Mouse (Mus musculus) testis, adult 2 months (tissue): ENCODE measurements around the gene Mrps24.

Experiments
- CTCF ChIP-seq: fragments of 200-500 bp; IDR thresholded peaks from 2 replicates; pipeline ENCODE4 v1.5.1; 2012; ENCODE audit warnings: low read depth, mild to moderate bottlenecking, inconsistent platforms, low read length, moderate library complexity; ENCODE audit not compliant: control insufficient read depth, insufficient read depth, insufficient replicate concordance
- POLR2A ChIP-seq: fragments of 200-500 bp; IDR thresholded peaks from 2 replicates; pipeline ENCODE4 v1.6.1; 2012; ENCODE audit warnings: low read depth, mild to moderate bottlenecking, inconsistent platforms, low read length, moderate library complexity; ENCODE audit not compliant: control insufficient read depth

- no peak for TF ChIP-seq POLR2A
- TF ChIP-seq CTCF: no peak
Observed at GRCm38 (mm10) chr11:5703341-5703740, 12.1 kb downstream of the Mrps24 start.
